Mouse (Mus musculus): ENCODE results near the gene Gbp8. TPM values are rescaled to one million over a fixed set of nuclear protein-coding genes. Genes with fewer than 3 reads are reported as not detected.
"Not testable (repeated sequence)": the region's sequence is repeated elsewhere in the genome, so short reads cannot be mapped to it uniquely, and the experiment has no call there.

Gbp8 gene
- polyA plus RNA-seq, 2 experiments = 1.6 to 2.0 TPM

DNA sequence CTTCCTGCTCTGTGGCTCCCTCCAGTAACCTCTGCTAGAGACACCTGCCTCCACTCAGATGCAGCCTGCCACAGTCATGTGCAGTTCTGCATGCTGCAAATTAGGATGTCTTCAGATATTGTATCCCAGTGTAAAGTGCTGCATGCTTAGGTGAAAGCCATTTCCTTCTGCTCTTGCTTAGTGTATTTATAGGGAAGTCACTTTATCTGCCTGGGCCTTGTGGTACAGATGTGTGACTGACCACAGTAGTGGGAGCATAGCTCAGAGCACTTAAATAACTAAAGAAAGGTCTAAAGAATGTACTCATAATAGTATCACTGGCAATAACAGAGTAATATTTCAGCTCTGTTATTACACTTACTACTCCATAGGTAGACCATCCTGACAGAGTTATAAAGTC lies 57.4 kb downstream of the Gbp8 start:
- DNase-seq (ENCODE audit: low read depth in 3 of 3, low spot score in 3 of 3) (no peak), ATAC-seq (ENCODE audit: insufficient read depth) (no peak)
- H3K9ac ChIP-seq (replicated peaks) = no peak overlapping the region
- no peak overlapping the region for H3K4me2 ChIP-seq (ENCODE audit: low read depth)
- no peaks in the 10 kb centered on the region for H3K4me1 ChIP-seq (replicated peaks; ENCODE audit: control insufficient read depth in 2 of 2, insufficient read depth in 2 of 2, low read length in 1 of 2)
- no peaks in the 10 kb centered on the region for H3K36me3 ChIP-seq (replicated peaks; ENCODE audit: control insufficient read depth, insufficient read depth, low read depth)
- H3K9me3 ChIP-seq (ENCODE audit: control insufficient read depth, low read length) = no peaks in the 10 kb centered on the region
- no peak overlapping the region for H3K27ac ChIP-seq
- no peaks in the 10 kb centered on the region for H3K27me3 ChIP-seq (ENCODE audit: control insufficient read depth, insufficient read depth, low read length)
- TF ChIP-seq EP300 (IDR thresholded peaks at IDR 0.05; ENCODE audit: low read depth) (no peak), CTCF (IDR thresholded peaks at IDR 0.05; ENCODE audit: low read depth) (no peak)
- no peak overlapping the region for H3K4me3 ChIP-seq (ENCODE audit: insufficient read depth in 1 of 2, low read depth in 2 of 2, low read length in 2 of 2)

DNA sequence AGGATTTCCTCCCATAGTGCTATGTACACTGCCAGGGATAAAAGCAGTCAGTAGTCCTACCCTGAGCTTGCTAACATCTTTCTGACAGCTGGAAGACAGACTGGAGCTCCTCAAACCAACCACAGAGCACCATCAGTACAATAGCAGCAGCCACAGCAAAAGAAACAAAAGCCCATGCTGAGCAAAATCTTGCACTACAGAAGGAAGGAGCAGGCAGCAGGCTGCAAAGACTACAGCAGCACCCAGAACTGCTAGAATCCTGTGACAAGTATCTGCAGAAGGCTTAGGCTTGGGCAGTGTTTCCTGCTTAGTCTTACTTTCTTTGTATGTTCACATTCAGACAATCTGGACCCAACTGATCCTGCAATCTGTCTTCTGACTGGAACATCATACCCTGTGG lies 71.0 kb downstream of the Gbp8 start:
- H3K36me3 ChIP-seq (replicated peaks; ENCODE audit: control insufficient read depth, insufficient read depth, low read depth); H3K27me3 ChIP-seq (ENCODE audit: control insufficient read depth, insufficient read depth, low read length); ATAC-seq (ENCODE audit: insufficient read depth); DNase-seq (ENCODE audit: low read depth in 3 of 3, low spot score in 3 of 3); H3K9ac ChIP-seq (replicated peaks); H3K4me1 ChIP-seq (replicated peaks; ENCODE audit: control insufficient read depth in 2 of 2, insufficient read depth in 2 of 2, low read length in 1 of 2); H3K9me3 ChIP-seq (ENCODE audit: control insufficient read depth, low read length); H3K27ac ChIP-seq; H3K4me2 ChIP-seq (ENCODE audit: low read depth); H3K4me3 ChIP-seq (ENCODE audit: insufficient read depth in 1 of 2, low read depth in 2 of 2, low read length in 2 of 2): not testable (repeated sequence)

DNA sequence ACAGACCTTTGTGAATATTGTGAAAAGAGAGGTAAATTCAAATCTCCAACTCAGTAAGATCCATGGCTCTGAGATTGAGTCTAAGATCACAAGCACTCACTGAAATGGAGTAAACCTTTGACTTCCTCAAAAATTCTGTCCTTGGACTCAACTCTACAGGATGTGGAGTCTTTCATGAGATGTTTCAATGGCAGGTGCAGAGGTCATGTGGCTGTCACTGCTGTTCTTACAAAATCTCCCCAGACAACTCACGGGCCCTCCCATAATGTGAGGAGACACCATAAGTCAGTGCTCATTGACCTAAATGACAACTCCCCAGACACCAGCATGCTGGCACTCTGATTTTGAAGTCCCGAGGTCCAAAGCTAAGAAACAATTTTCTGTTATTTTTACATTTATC lies 74.9 kb downstream of the Gbp8 start:
- not testable (repeated sequence) for H3K36me3 ChIP-seq (replicated peaks; ENCODE audit: control insufficient read depth, insufficient read depth, low read depth); DNase-seq (ENCODE audit: low read depth in 3 of 3, low spot score in 3 of 3); ATAC-seq (ENCODE audit: insufficient read depth); H3K9ac ChIP-seq (replicated peaks); H3K4me3 ChIP-seq (ENCODE audit: insufficient read depth in 1 of 2, low read depth in 2 of 2, low read length in 2 of 2); H3K27ac ChIP-seq; H3K4me2 ChIP-seq (ENCODE audit: low read depth); H3K27me3 ChIP-seq (ENCODE audit: control insufficient read depth, insufficient read depth, low read length); H3K4me1 ChIP-seq (replicated peaks; ENCODE audit: control insufficient read depth in 2 of 2, insufficient read depth in 2 of 2, low read length in 1 of 2); H3K9me3 ChIP-seq (ENCODE audit: control insufficient read depth, low read length)
- 35% methylated on average over 2 of the region's 2 CpGs for WGBS (ENCODE audit: insufficient replicate concordance)

DNA sequence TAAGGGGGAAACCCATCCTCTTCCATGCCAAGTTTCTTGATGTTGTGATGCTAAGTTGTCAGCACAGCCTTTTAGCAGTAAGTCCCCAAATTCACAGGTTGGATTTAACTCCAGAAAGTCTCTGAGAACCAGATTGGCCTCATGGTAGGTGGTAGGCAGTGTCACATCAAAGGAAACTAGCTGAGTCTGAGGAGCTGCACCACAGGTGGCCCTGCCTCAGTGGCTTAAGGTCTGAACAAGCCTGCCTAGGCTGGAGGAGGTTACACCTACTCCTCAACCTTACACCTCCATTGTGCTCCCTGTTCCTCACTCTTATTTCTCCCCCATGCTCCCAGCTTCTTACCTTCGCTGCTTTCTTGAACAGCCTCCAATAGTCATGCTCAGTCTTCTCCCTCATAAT lies 76.0 kb downstream of the Gbp8 start:
- Histone ChIP-seq H3K27me3 (ENCODE audit: control insufficient read depth, insufficient read depth, low read length) (no peaks in the 10 kb centered on the region), H3K9me3 (ENCODE audit: control insufficient read depth, low read length) (no peaks in the 10 kb centered on the region), H3K4me1 (replicated peaks; ENCODE audit: control insufficient read depth in 2 of 2, insufficient read depth in 2 of 2, low read length in 1 of 2) (peaks cover 0 to 2% of the 10 kb centered on the region in 2 experiments; a peak in 1 of 4 replicates), H3K9ac (replicated peaks) (no peak overlapping the region), H3K4me3 (ENCODE audit: insufficient read depth in 1 of 2, low read depth in 2 of 2, low read length in 2 of 2) (no peak overlapping the region), H3K36me3 (replicated peaks; ENCODE audit: control insufficient read depth, insufficient read depth, low read depth) (no peaks in the 10 kb centered on the region), H3K27ac (no peak overlapping the region), H3K4me2 (ENCODE audit: low read depth) (no peak overlapping the region)
- DNase-seq (ENCODE audit: low read depth in 3 of 3, low spot score in 3 of 3) = no peak
- ATAC-seq (ENCODE audit: insufficient read depth) = no peak
- no peak for TF ChIP-seq CTCF (IDR thresholded peaks at IDR 0.05; ENCODE audit: low read depth)
- no peak for TF ChIP-seq EP300 (IDR thresholded peaks at IDR 0.05; ENCODE audit: low read depth)
- 46% methylated on average over 1 of the region's 1 CpGs for WGBS (ENCODE audit: insufficient replicate concordance)

DNA sequence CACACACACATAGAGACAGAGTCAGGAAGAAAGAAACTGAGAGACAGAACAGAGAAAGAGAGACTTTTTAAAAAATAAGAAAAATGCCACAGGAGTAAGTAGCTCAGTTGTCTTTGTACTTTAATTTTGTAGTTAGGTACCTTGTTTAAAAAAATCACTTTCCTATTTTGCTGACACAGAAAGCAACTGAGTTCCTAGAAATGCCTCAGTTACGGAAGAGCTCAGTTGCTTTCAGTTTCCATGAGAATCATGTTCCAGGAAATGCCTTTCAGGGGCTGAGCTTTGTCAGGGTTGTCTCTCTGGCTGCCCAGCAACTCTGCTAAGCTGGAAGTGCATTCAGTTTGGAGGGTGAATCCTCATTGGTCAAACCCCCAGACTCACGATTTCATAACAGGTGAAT lies 76.9 kb downstream of the Gbp8 start:
- H3K4me2 ChIP-seq (ENCODE audit: low read depth); H3K4me3 ChIP-seq (ENCODE audit: insufficient read depth in 1 of 2, low read depth in 2 of 2, low read length in 2 of 2); H3K9me3 ChIP-seq (ENCODE audit: control insufficient read depth, low read length); H3K27ac ChIP-seq; H3K4me1 ChIP-seq (replicated peaks; ENCODE audit: control insufficient read depth in 2 of 2, insufficient read depth in 2 of 2, low read length in 1 of 2); H3K36me3 ChIP-seq (replicated peaks; ENCODE audit: control insufficient read depth, insufficient read depth, low read depth); ATAC-seq (ENCODE audit: insufficient read depth); DNase-seq (ENCODE audit: low read depth in 3 of 3, low spot score in 3 of 3); H3K9ac ChIP-seq (replicated peaks); H3K27me3 ChIP-seq (ENCODE audit: control insufficient read depth, insufficient read depth, low read length): not testable (repeated sequence)
- 63% methylated on average over 2 of the region's 2 CpGs for WGBS (ENCODE audit: insufficient replicate concordance)

DNA sequence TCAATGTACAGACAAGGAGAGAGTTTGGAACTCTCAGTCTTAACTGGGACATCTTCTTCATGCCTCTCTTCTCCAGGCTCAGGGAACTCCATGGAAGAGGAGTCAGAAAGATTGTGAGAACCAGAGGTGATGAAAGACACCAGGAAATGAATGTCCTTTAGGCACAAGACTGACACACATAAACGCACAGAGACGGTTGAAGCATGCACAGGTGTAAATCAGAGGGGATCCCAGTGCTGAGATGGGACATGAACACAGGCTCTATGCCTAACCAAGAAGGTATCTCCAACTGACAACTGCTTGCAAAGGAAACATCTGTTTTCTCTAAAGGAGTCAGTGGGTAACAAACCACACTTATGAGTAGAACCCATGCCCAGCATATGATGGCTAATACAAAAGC lies 79.1 kb downstream of the Gbp8 start:
- H3K4me3 ChIP-seq (ENCODE audit: insufficient read depth in 1 of 2, low read depth in 2 of 2, low read length in 2 of 2) = no peak overlapping the region
- TF ChIP-seq EP300 (IDR thresholded peaks at IDR 0.05; ENCODE audit: low read depth) = no peak
- TF ChIP-seq CTCF (IDR thresholded peaks at IDR 0.05; ENCODE audit: low read depth) = no peak
- H3K36me3 ChIP-seq (replicated peaks; ENCODE audit: control insufficient read depth, insufficient read depth, low read depth) = no peaks in the 10 kb centered on the region
- no peaks in the 10 kb centered on the region for H3K27me3 ChIP-seq (ENCODE audit: control insufficient read depth, insufficient read depth, low read length)
- H3K9ac ChIP-seq (replicated peaks) = no peak overlapping the region
- no peak overlapping the region for H3K27ac ChIP-seq
- 58% methylated on average over 2 of the region's 2 CpGs for WGBS (ENCODE audit: insufficient replicate concordance)
- no peak for ATAC-seq (ENCODE audit: insufficient read depth)
- H3K4me2 ChIP-seq (ENCODE audit: low read depth) = no peak overlapping the region
- H3K4me1 ChIP-seq (replicated peaks; ENCODE audit: control insufficient read depth in 2 of 2, insufficient read depth in 2 of 2, low read length in 1 of 2) = peaks cover 0 to 2% of the 10 kb centered on the region in 2 experiments; a peak in 1 of 4 replicates
- no peaks in the 10 kb centered on the region for H3K9me3 ChIP-seq (ENCODE audit: control insufficient read depth, low read length)
- no peak for DNase-seq (ENCODE audit: low read depth in 3 of 3, low spot score in 3 of 3)
